Mouse (Mus musculus) ES-Bruce4 (cell line): ENCODE data around the gene Ado.

ENCODE experiments used
- CTCF ChIP-seq: IDR thresholded peaks from one replicate; pipeline ENCODE4 v1.8.1; 2011; ENCODE audit warnings: low read depth, low read length
- POLR2A ChIP-seq: IDR thresholded peaks from one replicate; pipeline ENCODE4 v1.8.1; 2011; ENCODE audit warnings: low read length; ENCODE audit not compliant: insufficient read depth

GRCm38 (mm10) chr10:67538106-67538505 lies 10.6 kb downstream of the Ado start:
- no peak for TF ChIP-seq POLR2A
- no peak for TF ChIP-seq CTCF
